ENCODE assay signal across 8 mouse cellular contexts in genomic region chr17:84956931-84957486, GRCm38 (mm10). TPM values are rescaled to one million over a fixed set of nuclear protein-coding genes. Genes with fewer than 3 reads are reported as not detected.
A peak's percentile ranks its signal among the peaks of the same experiment; 100 is the strongest.
DNase-seq lines count a peak whose midpoint lies in the region; ATAC-seq lines count a peak whose summit lies in the region.

No protein-coding gene starts in this region.

- H3K36me3 ChIP-seq in hindbrain, embryonic 11.5 days (ENCODE audit: control insufficient read depth, insufficient read depth, low read length): no peaks in the 10 kb centered on the region

- H3K27me3 ChIP-seq in hindbrain, embryonic 11.5 days (ENCODE audit: control insufficient read depth, insufficient read depth, low read length): no peaks in the 10 kb centered on the region

- H3K9ac ChIP-seq in hindbrain, embryonic 11.5 days (ENCODE audit: low read depth, low read length): peak overlapping the region; percentile 57

- under 1% methylated on average over 24 of the region's 24 CpGs for WGBS in hindbrain, embryonic 11.5 days

- peak overlapping the region; percentile 47 for H3K4me2 ChIP-seq in hindbrain, embryonic 11.5 days (replicated peaks; ENCODE audit: low read depth, low read length)

- ATAC-seq in hindbrain, embryonic 11.5 days (ENCODE audit: low FRiP score): peak; percentile 92

- H3K4me1 ChIP-seq in hindbrain, embryonic 11.5 days (replicated peaks; ENCODE audit: control insufficient read depth, insufficient read depth, low read length): no peaks in the 10 kb centered on the region; the same call in 1 of the 2 replicates

- no peaks in the 10 kb centered on the region for H3K9me3 ChIP-seq in hindbrain, embryonic 11.5 days (ENCODE audit: control insufficient read depth, low read length)

- DNase-seq in R1 (ENCODE audit: low read depth, low spot score): peak; percentile 99
- peak; percentile 97 for DNase-seq in cerebellum, adult 9-10 months
- peak; percentile 92 for DNase-seq in forelimb bud, embryonic 11.5 days (ENCODE audit: low read depth, low spot score)
- DNase-seq in hindbrain, embryonic 11.5 days (ENCODE audit: low spot score): peak; percentile 84
- peak; percentile 94 for DNase-seq in left cerebral cortex, adult 11 months (ENCODE audit: low spot score)
- DNase-seq in lung, postnatal 4 days: peak; percentile 91 to 94
- DNase-seq in retina, postnatal 1 day: peak; percentile 98
- DNase-seq in thymus, postnatal 4 days: peak; percentile 86

- H3K4me3 ChIP-seq in hindbrain, embryonic 11.5 days (ENCODE audit: low read depth, low read length): peak overlapping the region; percentile 98

- H3K27ac ChIP-seq in hindbrain, embryonic 11.5 days (ENCODE audit: low read depth, low read length): peak overlapping the region; percentile 79

RNA-seq across cellular contexts. Expression of gene Ppm1b, which starts 0.5 kb away (rescaled TPM):
- polyA plus RNA-seq in hindbrain, embryonic 11.5 days (2014; fragmentation: Nextera tagmentation; extraction: Ambion mirVana): 90.7 and 101 TPM in 2 replicates

Comparison
In these comparisons a context has a peak if more than half of its experiments do, and no peak if none do; other contexts are left out.
1. Peak in every context shown above with its lines: DNase-seq, ATAC-seq, H3K4me3 ChIP-seq and H3K27ac ChIP-seq.